Mouse (Mus musculus) left cerebral cortex, adult 18-20 months (tissue): Measurements from ENCODE around the gene Rbbp7. TPM values are rescaled to one million over a fixed set of nuclear protein-coding genes. Genes with fewer than 3 reads are reported as not detected.
A peak's percentile ranks its signal among the peaks of the same experiment; 100 is the strongest.

Experiments used
- DNase-seq, 2 experiments: peaks; one replicate each; pipeline ENCODE4 v3.0.0; 2021 to 2022; ENCODE audit warnings: low spot score in 2 of 2, mixed read lengths in 1 of 2
- long read RNA-seq, 2 experiments: library from polyadenylated mRNA; stranded (forward); transcript quantifications; one replicate each; pipeline ENCODE4 v2.0.0; 2021
- total RNA-seq, 2 experiments: library from RNA; stranded (reverse); gene quantifications; 2 replicates each; pipeline ENCODE4 v1.2.3; 2021

Gene Rbbp7
- total RNA-seq: 100 to 1,000 TPM; 143 to 155 TPM
- long read RNA-seq, experiment 1, transcript Rbbp7-201 (12 exons, 2,244 nt): major isoform, 223 of 240 reads
- long read RNA-seq, experiment 1, partial matches to known transcripts: 5 of 240 reads
- long read RNA-seq, experiment 1, other reads (novel, unspliced or antisense): 12 of 240 reads
- long read RNA-seq, experiment 2, transcript Rbbp7-201 (12 exons, 2,244 nt): major isoform, 193 of 203 reads
- long read RNA-seq, experiment 2, partial matches to known transcripts: 5 of 203 reads
- long read RNA-seq, experiment 2, other reads (novel, unspliced or antisense): 5 of 203 reads

- DNase-seq: peak; percentile 80 to 90
These were observed at the start of gene Rbbp7 for GRCm38 (mm10) chrX:162760115-162760942. Rbbp7 (plus strand) TSS chrX:162760402.

- DNase-seq: peak in 1 of 2 experiments; percentile 52
These were observed 42.4 kb upstream of the Rbbp7 start for GRCm38 (mm10) chrX:162717837-162718236.

- peak in 1 of 2 experiments; percentile 28 for DNase-seq
These were observed 40.6 kb upstream of the Rbbp7 start for GRCm38 (mm10) chrX:162719615-162720014.

GRCm38 (mm10) chrX:162727367-162727777 lies 32.8 kb upstream of the Rbbp7 start:
- no peak for DNase-seq

GRCm38 (mm10) chrX:162727795-162728194 lies 32.4 kb upstream of the Rbbp7 start:
- DNase-seq: no peak

GRCm38 (mm10) chrX:162728228-162728627 lies 32.0 kb upstream of the Rbbp7 start:
- DNase-seq: no peak

GRCm38 (mm10) chrX:162730031-162730430 lies 30.2 kb upstream of the Rbbp7 start:
- no peak for DNase-seq

GRCm38 (mm10) chrX:162734997-162735929 lies 24.9 kb upstream of the Rbbp7 start:
- DNase-seq: peak; percentile 57 to 66

- DNase-seq: peak in 1 of 2 experiments; percentile 12
These were observed 24.0 kb upstream of the Rbbp7 start for GRCm38 (mm10) chrX:162736140-162736659.

GRCm38 (mm10) chrX:162748696-162749420 lies 11.3 kb upstream of the Rbbp7 start:
- DNase-seq: no peak

- no peak for DNase-seq
These were observed 7.8 kb upstream of the Rbbp7 start for GRCm38 (mm10) chrX:162752418-162752817.

- no peak for DNase-seq
These were observed 5.9 kb upstream of the Rbbp7 start for GRCm38 (mm10) chrX:162754314-162754713.

GRCm38 (mm10) chrX:162756058-162756457 lies 4.1 kb upstream of the Rbbp7 start:
- DNase-seq: no peak

- peak; percentile 66 to 69 for DNase-seq
These were observed 719 bp upstream of the Rbbp7 start for GRCm38 (mm10) chrX:162759251-162760114.

- peak; percentile 2 to 14 for DNase-seq
These were observed 835 bp downstream of the Rbbp7 start for GRCm38 (mm10) chrX:162760958-162761515.

GRCm38 (mm10) chrX:162761716-162762395 lies 1.7 kb downstream of the Rbbp7 start:
- DNase-seq: no peak

- no peak for DNase-seq
These were observed 10.5 kb downstream of the Rbbp7 start for GRCm38 (mm10) chrX:162770726-162771125.

- no peak for DNase-seq
These were observed 28.2 kb downstream of the Rbbp7 start for GRCm38 (mm10) chrX:162788372-162788771.
